Mouse (Mus musculus) right cerebral cortex, postnatal 36 days (tissue): ENCODE results near the gene Irx5.

ENCODE experiments used
- DNase-seq, 2 experiments: peaks; one replicate each; pipeline ENCODE4 v3.0.0; 2022; ENCODE audit warnings: low spot score in 2 of 2, mixed read lengths in 1 of 2

Irx5 gene

GRCm38 (mm10) chr8:92360083-92360861 lies 2.8 kb downstream of the Irx5 start:
- no peak for DNase-seq

GRCm38 (mm10) chr8:92361546-92362351 lies 4.3 kb downstream of the Irx5 start:
- DNase-seq = no peak

GRCm38 (mm10) chr8:92362396-92363115 lies 5.1 kb downstream of the Irx5 start:
- no peak for DNase-seq

- DNase-seq = no peak
These were observed 6.1 kb downstream of the Irx5 start for GRCm38 (mm10) chr8:92363217-92364147.

GRCm38 (mm10) chr8:92364148-92364775 lies 6.8 kb downstream of the Irx5 start:
- no peak for DNase-seq

- no peak for DNase-seq
These were observed 7.4 kb downstream of the Irx5 start for GRCm38 (mm10) chr8:92364776-92365240.

GRCm38 (mm10) chr8:92365241-92365943 lies 8.0 kb downstream of the Irx5 start:
- DNase-seq = no peak

GRCm38 (mm10) chr8:92365944-92366735 lies 8.7 kb downstream of the Irx5 start:
- no peak for DNase-seq

GRCm38 (mm10) chr8:92366736-92367267 lies 9.4 kb downstream of the Irx5 start:
- DNase-seq = no peak

- no peak for DNase-seq
These were observed 22.1 kb downstream of the Irx5 start for GRCm38 (mm10) chr8:92379524-92379923.

GRCm38 (mm10) chr8:92380571-92380970 lies 23.1 kb downstream of the Irx5 start:
- DNase-seq = no peak

GRCm38 (mm10) chr8:92387893-92388292 lies 30.5 kb downstream of the Irx5 start:
- DNase-seq = no peak

GRCm38 (mm10) chr8:92404218-92404617 lies 46.8 kb downstream of the Irx5 start:
- DNase-seq = no peak

- DNase-seq = no peak
These were observed 50.7 kb downstream of the Irx5 start for GRCm38 (mm10) chr8:92408092-92408491.

GRCm38 (mm10) chr8:92413583-92413982 lies 56.2 kb downstream of the Irx5 start:
- DNase-seq = no peak

GRCm38 (mm10) chr8:92420666-92421065 lies 63.2 kb downstream of the Irx5 start:
- DNase-seq = no peak
